Mouse (Mus musculus) cortical plate, adult 2 months (tissue): ENCODE data around the gene Arl4d. TPM values are rescaled to one million over a fixed set of nuclear protein-coding genes. Genes with fewer than 3 reads are reported as not detected.

Experiments
- H3K27ac ChIP-seq: fragments of 200-500 bp; 2 replicates; pipeline ENCODE4 v1.5.1; 2012; ENCODE audit warnings: low read length, control low read depth, inconsistent platforms; ENCODE audit not compliant: insufficient read depth
- H3K4me1 ChIP-seq: fragments of 200-500 bp; 2 replicates; pipeline ENCODE4 v1.6.1; 2011; ENCODE audit warnings: low read length; ENCODE audit not compliant: control insufficient read depth, insufficient read depth
- H3K4me3 ChIP-seq: fragments of 200-500 bp; 2 replicates; pipeline ENCODE4 v1.5.1; 2011; ENCODE audit warnings: mild to moderate bottlenecking, low read length, control low read depth; ENCODE audit not compliant: insufficient read depth
- CTCF ChIP-seq: fragments of 200-500 bp; IDR thresholded peaks from 2 replicates; pipeline ENCODE4 v1.5.1; 2011; ENCODE audit warnings: mild to moderate bottlenecking, control low read depth, low read length; ENCODE audit not compliant: insufficient read depth; ENCODE audit errors: extremely low read depth
- POLR2A ChIP-seq: fragments of 200-500 bp; IDR thresholded peaks from 2 replicates; pipeline ENCODE4 v1.6.1; 2011; ENCODE audit warnings: mild to moderate bottlenecking, low read length, control low read depth; ENCODE audit not compliant: insufficient read depth; ENCODE audit errors: extremely low read depth
- polyA plus RNA-seq: library from polyadenylated mRNA; depleted of rRNA; stranded (reverse); fragments of >200 nt; gene quantifications from 2 replicates; pipeline ENCODE4 v1.2.3, GENCODE M21; 2012

Gene Arl4d
- polyA plus RNA-seq, 1 experiment, result 41.9 TPM

DNA sequence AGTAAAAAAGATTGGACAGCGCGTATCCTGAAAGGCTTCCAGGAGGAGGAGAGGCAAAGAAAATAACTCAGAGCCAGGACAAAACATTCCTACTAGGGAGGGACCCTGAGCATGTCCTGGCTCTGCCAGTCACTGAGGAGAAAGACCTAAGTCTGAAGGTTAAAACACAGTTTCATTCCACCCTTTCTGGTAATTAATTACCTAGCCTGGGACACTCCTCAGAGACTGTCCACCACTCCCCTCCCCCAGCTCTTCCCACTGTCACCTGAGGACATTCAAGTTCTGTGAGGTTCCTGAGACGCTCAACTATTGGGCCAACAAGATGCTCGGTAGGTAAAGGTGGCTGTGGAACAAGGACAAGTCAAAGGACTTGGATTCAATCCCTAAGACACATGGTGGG is 10.0 kb downstream of the Arl4d start:
- H3K27ac ChIP-seq, result no peak overlapping the region
- no peak for TF ChIP-seq CTCF
- TF ChIP-seq POLR2A, result no peak
- H3K4me1 ChIP-seq, result no peaks in the 10 kb centered on the region; the same call in 1 of the 2 replicates
- no peak overlapping the region for H3K4me3 ChIP-seq

DNA sequence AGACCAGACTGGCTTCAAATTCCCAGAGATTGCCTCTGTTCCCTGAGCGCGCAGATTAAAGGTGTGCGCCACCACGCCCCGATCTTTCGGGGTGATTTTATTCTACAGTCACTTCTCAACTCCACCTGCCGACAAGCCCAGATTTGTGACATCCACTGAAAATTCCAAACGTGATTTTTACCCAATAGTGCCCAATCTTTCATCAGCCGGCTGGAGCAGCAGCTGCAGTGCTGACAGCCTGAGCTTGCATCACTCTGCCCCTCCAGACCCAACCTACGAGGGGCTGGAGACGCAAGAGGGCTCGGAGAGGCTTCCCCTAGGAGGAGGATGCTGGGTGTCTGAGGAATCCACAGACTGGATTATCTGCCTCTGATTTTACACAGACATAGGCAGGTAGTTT is 12.3 kb downstream of the Arl4d start:
- H3K4me1 ChIP-seq, result no peaks in the 10 kb centered on the region; the same call in 1 of the 2 replicates
- no peak for TF ChIP-seq CTCF
- no peak for TF ChIP-seq POLR2A
- no peak overlapping the region for H3K27ac ChIP-seq
- H3K4me3 ChIP-seq, result no peak overlapping the region

DNA sequence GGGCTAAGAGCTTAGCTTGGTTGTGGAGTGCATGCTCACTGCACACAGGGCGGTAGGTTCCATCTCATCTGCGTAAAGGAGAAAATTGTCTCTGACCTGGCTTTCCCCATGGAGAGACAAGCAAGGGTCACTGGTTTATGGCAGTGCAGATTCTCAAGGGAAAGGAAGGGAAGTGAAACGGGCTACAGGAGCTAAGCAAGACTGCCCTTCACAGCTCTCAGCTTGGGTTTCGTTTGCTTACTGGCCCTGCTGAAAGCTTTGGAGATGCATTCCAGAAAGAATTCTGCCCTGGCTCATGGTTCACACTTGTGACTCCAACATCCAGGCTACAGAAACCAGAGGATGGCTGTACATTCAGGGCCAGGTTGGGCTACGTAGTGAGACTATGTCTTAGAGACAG is 13.4 kb downstream of the Arl4d start:
- Histone ChIP-seq H3K27ac (no peak overlapping the region), H3K4me3 (no peak overlapping the region), H3K4me1 (0 out of 2 replicates have a peak, but pooled peaks cover 1% of the 10 kb centered on the region)
- TF ChIP-seq CTCF (no peak), POLR2A (no peak)

DNA sequence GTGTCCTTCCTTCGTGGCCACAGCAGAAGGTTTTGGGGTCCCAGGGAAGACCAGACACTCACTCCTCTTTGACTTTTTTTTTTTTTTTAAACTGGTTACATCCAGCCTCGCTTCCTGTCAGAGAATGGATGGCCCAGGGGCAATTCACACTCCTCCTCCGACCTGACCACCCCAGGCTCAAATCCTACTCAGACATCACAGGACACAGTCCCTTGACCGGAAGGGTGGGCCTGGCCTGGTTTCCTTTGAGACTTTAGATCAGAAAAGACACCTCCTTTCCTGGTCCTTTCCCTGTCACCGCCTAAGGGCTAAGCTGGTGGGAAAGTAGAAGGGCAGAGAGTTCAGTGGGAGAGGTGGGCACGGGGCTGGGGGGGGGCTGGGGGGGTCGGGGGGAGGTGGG is 14.6 kb downstream of the Arl4d start:
- Histone ChIP-seq H3K4me1 (0 out of 2 replicates have a peak, but pooled peaks cover 1% of the 10 kb centered on the region), H3K27ac (no peak overlapping the region)
- TF ChIP-seq CTCF (no peak), POLR2A (no peak)

DNA sequence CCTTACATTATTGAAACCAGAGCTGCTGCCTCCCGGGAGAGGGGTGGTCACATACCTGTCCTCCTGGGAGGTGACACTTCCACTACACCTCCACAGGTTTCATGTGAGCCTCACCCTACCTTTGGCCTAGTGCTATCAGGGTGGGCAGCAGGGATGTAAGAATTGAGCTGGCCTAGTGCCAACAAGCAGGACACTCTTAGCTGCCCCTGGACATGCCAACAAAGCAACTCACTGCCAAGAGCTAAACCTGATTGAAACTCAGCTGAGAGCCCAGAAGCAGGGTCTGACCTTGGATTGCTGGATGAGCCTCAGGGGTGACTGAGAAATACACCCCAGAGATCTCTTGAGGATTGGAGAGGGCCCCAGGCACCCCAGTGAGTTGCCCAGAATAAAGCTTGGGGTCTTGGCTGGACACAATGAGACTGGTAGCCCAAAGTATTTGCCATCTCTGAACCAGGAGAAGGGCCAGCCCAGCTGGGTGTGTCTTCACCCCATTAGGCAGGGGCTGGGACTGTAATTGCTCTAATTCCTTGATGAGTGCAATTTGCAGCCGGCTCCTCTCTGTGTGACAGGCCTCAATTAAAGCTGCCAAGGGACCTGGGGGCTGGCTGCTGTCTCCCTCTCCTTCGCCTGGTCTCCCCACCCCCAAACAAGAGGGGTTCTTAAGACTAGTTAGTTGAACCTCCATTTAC is 15.4 kb downstream of the Arl4d start:
- H3K4me3 ChIP-seq, result no peak overlapping the region
- no peak overlapping the region; the same call in 1 of the 2 replicates for H3K27ac ChIP-seq
- H3K4me1 ChIP-seq, result 0 out of 2 replicates have a peak, but pooled peaks cover 1% of the 10 kb centered on the region
- TF ChIP-seq POLR2A (no peak), CTCF (no peak)

More for the DNA sequence above, 14.6 kb downstream of the Arl4d start:
- H3K4me3 ChIP-seq, result no peak overlapping the region

DNA sequence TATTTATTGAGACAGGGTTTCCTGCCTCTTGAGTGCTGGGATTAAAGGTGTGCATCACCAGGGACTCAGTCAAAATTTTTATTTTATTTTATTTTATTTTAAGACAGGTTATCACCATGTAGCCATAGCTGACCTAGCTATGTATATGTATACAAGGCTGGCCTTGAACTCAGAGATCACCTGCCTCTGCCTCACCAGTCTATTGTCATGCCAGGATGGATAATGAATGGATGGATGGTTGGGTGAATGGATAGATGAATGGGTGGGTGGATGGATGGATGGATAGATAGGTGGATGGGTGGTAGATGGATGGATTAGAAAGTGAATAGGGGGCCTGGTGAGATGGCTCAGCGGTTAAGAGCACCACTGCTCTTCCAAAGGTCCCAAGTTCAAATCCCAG is 16.6 kb downstream of the Arl4d start:
- TF ChIP-seq CTCF (no peak), POLR2A (no peak)
- H3K27ac ChIP-seq, result no peak overlapping the region
- 0 out of 2 replicates have a peak, but pooled peaks cover 1% of the 10 kb centered on the region for H3K4me1 ChIP-seq
- H3K4me3 ChIP-seq, result no peak overlapping the region

DNA sequence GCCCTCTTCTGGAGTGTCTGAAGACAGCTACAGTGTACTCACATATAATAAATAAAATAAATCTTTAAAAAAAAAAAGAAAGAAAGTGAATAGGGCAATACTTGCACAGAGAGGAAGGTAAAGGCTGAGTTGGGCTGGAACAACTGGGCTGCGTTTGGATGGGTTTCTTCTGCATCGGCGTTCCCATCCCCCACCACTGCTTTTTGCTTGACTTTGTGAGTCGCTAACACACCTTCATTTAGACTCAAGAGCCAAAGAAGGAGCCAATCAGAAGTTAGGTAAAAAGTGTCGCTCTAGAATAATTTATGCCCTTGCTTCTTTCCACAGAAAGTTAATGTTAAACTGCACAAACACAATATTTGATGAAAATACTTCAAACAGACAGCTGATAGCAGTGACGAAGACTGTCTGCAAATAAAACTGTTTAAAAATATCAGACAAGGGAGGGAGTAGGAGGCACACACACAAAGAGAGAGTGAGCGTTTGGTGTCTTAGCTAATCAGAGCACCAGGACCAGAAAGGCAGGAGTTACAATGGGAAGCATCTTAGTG is 17.1 kb downstream of the Arl4d start:
- H3K4me1 ChIP-seq, result 0 out of 2 replicates have a peak, but pooled peaks cover 1% of the 10 kb centered on the region
- no peak overlapping the region for H3K27ac ChIP-seq
- TF ChIP-seq CTCF (no peak), POLR2A (no peak)
- no peak overlapping the region for H3K4me3 ChIP-seq

DNA sequence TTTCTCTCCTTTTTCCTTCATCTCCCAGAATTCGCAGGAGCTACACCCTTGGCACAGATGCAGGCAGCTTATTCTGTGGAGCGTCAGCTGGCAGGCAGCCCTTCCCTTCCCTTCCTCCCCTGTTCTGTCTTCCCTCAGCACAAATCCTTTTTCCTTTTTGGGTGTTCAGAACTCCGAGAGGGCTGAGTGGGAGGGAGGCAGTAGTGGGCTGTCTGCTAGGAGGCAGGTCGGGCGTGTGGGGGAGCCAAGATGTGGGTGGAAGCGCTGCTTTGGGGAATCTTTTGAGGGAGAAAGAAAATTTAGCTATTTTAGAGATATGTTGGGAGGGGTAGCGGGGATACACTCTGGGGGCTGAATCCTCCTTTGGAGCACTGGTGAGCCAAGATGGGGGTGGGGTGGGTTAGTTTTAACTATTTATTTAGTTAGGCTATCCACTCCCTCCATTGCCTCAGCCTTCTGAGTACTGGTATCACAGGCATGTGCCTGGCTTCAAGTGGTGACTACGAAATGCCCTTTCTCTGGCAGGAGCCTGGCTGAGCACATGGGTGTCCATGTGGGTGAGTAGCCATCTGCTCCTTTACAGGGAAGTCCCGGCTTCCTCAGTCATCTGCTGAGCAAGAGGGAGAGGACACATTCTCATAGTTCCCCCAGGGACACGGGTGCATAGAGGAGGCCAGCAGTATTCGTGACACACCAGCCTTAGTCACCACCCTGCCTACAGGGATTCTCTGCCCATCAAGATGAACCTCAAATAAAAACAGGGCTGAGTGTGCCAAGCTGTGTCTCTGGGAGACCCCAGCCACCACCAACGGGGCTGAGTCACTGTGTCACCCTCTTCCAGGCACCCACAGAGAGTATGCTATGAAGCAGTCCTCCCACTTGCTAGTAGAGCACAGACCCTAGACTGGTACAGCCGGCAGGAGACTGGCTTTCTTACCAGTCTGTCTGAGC is 22.3 kb downstream of the Arl4d start:
- H3K4me3 ChIP-seq, result no peak overlapping the region
- peak overlapping the region; percentile 4 for H3K27ac ChIP-seq
- no peak for TF ChIP-seq CTCF
- TF ChIP-seq POLR2A, result peak; percentile 24; the same call in 1 of the 2 replicates
- peaks cover 6% of the 10 kb centered on the region; the same call in 1 of the 2 replicates for H3K4me1 ChIP-seq

DNA sequence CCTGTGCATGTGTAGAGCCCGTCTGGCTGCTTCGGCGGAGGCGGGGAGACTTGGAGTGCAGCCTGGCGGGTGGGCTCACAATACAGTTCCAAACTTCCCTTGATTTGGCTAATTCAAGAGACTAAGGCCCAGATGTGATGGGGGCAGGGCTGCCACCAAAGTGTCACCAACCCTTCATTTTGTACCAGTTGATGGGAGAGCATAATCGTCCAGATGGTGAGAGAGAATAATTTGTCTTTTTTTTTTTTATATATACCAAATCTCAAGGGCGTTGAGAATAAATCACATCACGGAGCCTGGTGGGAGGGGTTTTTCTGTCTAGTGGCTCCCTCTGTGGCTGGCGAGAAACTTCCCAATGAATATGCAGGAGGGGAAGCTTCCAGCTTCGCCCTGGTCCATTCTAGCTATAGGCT is 24.4 kb downstream of the Arl4d start:
- Histone ChIP-seq H3K4me3 (no peak overlapping the region), H3K4me1 (peaks cover 4% of the 10 kb centered on the region; the same call in 1 of the 2 replicates), H3K27ac (no peak overlapping the region)
- TF ChIP-seq POLR2A (no peak), CTCF (no peak)
